In genomic region chr11:55323854-55324253, GRCm38 (mm10) we compare ENCODE assay signal across 12 mouse cellular contexts. TPM values are rescaled to one million over a fixed set of nuclear protein-coding genes. Genes with fewer than 3 reads are reported as not detected.
DNase-seq lines count a peak whose midpoint lies in the region; TF ChIP-seq lines count a peak whose summit lies in the region.
"Had no signal": no experiment of that assay in that cellular context is flagged by ENCODE, and none has a peak within 500 bp of the region (broad histone marks: within the 10 kb centered on the region; RNA-seq: fewer than 3 reads in every experiment).

No protein-coding gene starts in this region.

- peak; percentile 52 for DNase-seq in heart, postnatal 4 days
- no peak for DNase-seq in heart, postnatal 25 days (ENCODE audit: low spot score)
- peak; percentile 90 to 97 for DNase-seq in cerebellum, adult 2 months
- DNase-seq in layer of hippocampus, adult 9-10 months (ENCODE audit: low spot score), result peak; percentile 73
- peak; percentile 80 to 85 for DNase-seq in right cerebral cortex, adult 2 months (ENCODE audit: low spot score in 2 of 2)
- no peak for DNase-seq in lung, adult 2 months
- no peak for DNase-seq in spleen, adult 12 weeks (ENCODE audit: low spot score)
- DNase-seq in B cell, adult 2 months, result no peak
- DNase-seq: adrenal gland, postnatal 36 days had no signal

- TF ChIP-seq POLR2A in cerebellum, adult 2 months (IDR thresholded peaks at IDR 0.05; ENCODE audit: borderline replicate concordance, insufficient read depth, low read length), result no peak
- no peak for TF ChIP-seq POLR2A in lung, adult 2 months (IDR thresholded peaks at IDR 0.05; ENCODE audit: borderline replicate concordance, extremely low read depth, low read depth, low read length)

- no peaks in the 10 kb centered on the region for H3K27me3 ChIP-seq in cerebellum, adult 2 months (ENCODE audit: control insufficient read depth, insufficient read depth, low read length)
- H3K27me3 ChIP-seq: neural tube, embryonic 13.5 days had no signal

- WGBS in cerebellum, adult 2 months, result 6% methylated on average over 8 of the region's 8 CpGs
- 65% methylated on average over 8 of the region's 8 CpGs for WGBS in lung, adult 2 months

- H3K27ac ChIP-seq in cerebellum, adult 2 months (ENCODE audit: insufficient read depth, low read length), result peak overlapping the region; percentile 59; the same call in 1 of the 2 replicates
- H3K27ac ChIP-seq: heart, adult 2 months; kidney, postnatal 0 days; neural tube, embryonic 13.5 days had no signal

- peaks cover 37% of the 10 kb centered on the region for H3K4me1 ChIP-seq in cerebellum, adult 2 months (ENCODE audit: control insufficient read depth, insufficient read depth, low read length)
- H3K4me1 ChIP-seq in lung, adult 2 months (ENCODE audit: control insufficient read depth, insufficient read depth, low read length), result no peaks in the 10 kb centered on the region
- H3K4me1 ChIP-seq: neural tube, embryonic 13.5 days had no signal

- peak overlapping the region; percentile 13 for H3K4me3 ChIP-seq in cerebellum, adult 2 months (replicated peaks; ENCODE audit: insufficient read depth, low read depth, low read length)
- H3K4me3 ChIP-seq in lung, adult 2 months (replicated peaks; ENCODE audit: extremely low read depth, low read depth, low read length), result no peak overlapping the region
- H3K4me3 ChIP-seq: heart, adult 2 months; neural tube, embryonic 13.5 days had no signal

- intact Hi-C loops in heart, postnatal 25 days (cut with DNase I), result no loop called here

- TF ChIP-seq CTCF in cerebellum, adult 2 months (IDR thresholded peaks at IDR 0.05; ENCODE audit: borderline replicate concordance, insufficient read depth, low read depth, low read length), result no peak
- TF ChIP-seq CTCF in lung, adult 2 months (IDR thresholded peaks at IDR 0.05; ENCODE audit: insufficient read depth, low read length), result no peak

RNA-seq across cellular contexts. Expression of gene Fat2, which starts 12.5 kb away (rescaled TPM):
- total RNA-seq in heart, postnatal 4 days (2021), result under 1 TPM; 0.05 to 0.07 TPM
- total RNA-seq in heart, postnatal 25 days (2021), result under 1 TPM in 1 of 2 experiments, not detected in 1; 0.08 TPM
- polyA plus RNA-seq in cerebellum, adult 2 months (2012; rRNA removed), result 86.7 and 104 TPM in 2 replicates
- polyA plus RNA-seq in lung, adult 2 months (2012; rRNA removed), result 0.59 and 1.4 TPM in 2 replicates

Comparison
In these comparisons a context has a peak if more than half of its experiments do, and no peak if none do; other contexts are left out.
1. DNase-seq: peak in heart, postnatal 4 days (single experiment), cerebellum, adult 2 months (2 of 2), layer of hippocampus, adult 9-10 months (single experiment) and right cerebral cortex, adult 2 months (2 of 2); none in heart, postnatal 25 days (single experiment), lung, adult 2 months (single experiment), spleen, adult 12 weeks (single experiment) and B cell, adult 2 months (0 of 2).